Mouse (Mus musculus) heart, adult 2 months (tissue): ENCODE data around the gene Aicda.

Experiments used
- CTCF ChIP-seq: fragments of 200-600 bp; IDR thresholded peaks from 2 replicates; pipeline ENCODE4 v1.8.1; 2022; ENCODE audit warnings: antibody characterized with exemption, mild to moderate bottlenecking, moderate library complexity
- EP300 ChIP-seq: fragments of 200-500 bp; IDR thresholded peaks from 2 replicates; pipeline ENCODE4 v1.6.1; 2011; ENCODE audit warnings: low read depth, low read length, control low read depth; ENCODE audit not compliant: insufficient read depth
- POLR2A ChIP-seq: fragments of 200-500 bp; IDR thresholded peaks from 2 replicates; pipeline ENCODE4 v1.6.1; 2011; ENCODE audit warnings: mild to moderate bottlenecking, low read depth, low read length, control low read depth; ENCODE audit not compliant: insufficient read depth

- TF ChIP-seq CTCF (no peak), EP300 (no peak), POLR2A (no peak)
These were observed 8.9 kb upstream of the Aicda start for GRCm38 (mm10) chr6:122544672-122545071.
